Mouse (Mus musculus): ENCODE measurements around the gene Lmod1. TPM values are rescaled to one million over a fixed set of nuclear protein-coding genes. Genes with fewer than 3 reads are reported as not detected.

Lmod1 gene
- 0.50 and 0.66 TPM in 2 replicates for polyA plus RNA-seq (2016; fragmentation: Nextera tagmentation; extraction: Ambion mirVana)

DNA sequence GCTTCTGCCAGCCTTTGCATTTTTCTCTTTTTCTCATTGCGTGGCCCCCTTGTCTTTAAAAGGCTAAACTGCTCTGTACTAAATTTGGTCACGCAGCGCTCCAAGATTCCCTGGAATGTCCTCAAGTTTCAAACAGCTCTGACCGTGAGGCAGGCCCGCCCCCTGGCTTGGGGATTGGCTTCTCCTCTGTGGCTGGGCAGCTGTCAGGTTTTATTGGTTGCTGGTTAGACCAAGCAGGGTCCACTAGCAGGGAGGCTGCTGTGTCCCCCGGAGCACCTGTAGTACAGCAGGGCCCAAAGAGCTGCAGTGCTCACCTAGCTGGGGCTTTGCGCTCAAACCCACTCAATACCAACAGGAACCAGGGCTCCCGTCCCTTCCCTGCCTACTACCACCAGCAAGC is at the start of gene Lmod1:
Gene Lmod1 (plus strand): TSS at position 237 of the 400 bp plus-strand sequence.
- 0 out of 2 replicates have a peak within 1 kb of the TSS, but pooled peaks have one; percentile 8 for H3K27ac ChIP-seq

DNA sequence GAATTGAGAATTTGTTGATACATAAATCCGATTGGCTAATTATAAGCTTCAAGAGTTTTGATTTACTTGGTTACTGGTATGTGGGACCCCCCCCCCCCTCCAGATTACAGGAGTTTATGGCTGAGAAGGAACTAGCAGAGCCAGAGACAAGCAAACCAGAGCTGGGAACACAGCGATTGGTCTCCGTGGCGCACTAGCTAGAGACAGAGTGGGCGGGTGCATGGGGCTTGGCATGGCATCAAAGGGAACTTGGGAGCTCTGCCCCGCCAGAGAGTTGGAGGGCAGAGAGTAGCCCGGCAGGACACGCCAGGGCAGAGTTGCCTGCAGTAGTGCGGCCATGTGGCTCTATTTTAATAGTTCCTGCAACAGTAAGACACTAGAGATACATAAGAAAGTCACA is 44.0 kb upstream of the Lmod1 start:
- no peak overlapping the region for H3K4me3 ChIP-seq
- H3K36me3 ChIP-seq, result peaks cover 51% of the 10 kb centered on the region
- 89% methylated on average over 9 of the region's 9 CpGs for WGBS
- DNase-seq (ENCODE audit: low spot score), result no peak
- H3K27me3 ChIP-seq (ENCODE audit: insufficient read depth, poor library complexity, severe bottlenecking), result no peaks in the 10 kb centered on the region
- no peak overlapping the region for H3K27ac ChIP-seq
- H3K9me3 ChIP-seq, result no peaks in the 10 kb centered on the region
- peaks cover 26% of the 10 kb centered on the region for H3K4me1 ChIP-seq (replicated peaks)

More for the DNA sequence above, at the start of gene Lmod1:
- DNase-seq (ENCODE audit: low spot score), result peak; percentile 66
- peak within 1 kb of the TSS; percentile 28 for H3K4me3 ChIP-seq
- peaks cover 10% of the 10 kb centered on the region for H3K27me3 ChIP-seq (ENCODE audit: insufficient read depth, poor library complexity, severe bottlenecking)
- H3K9me3 ChIP-seq, result no peaks in the 10 kb centered on the region
- 15% methylated on average over 8 of the region's 8 CpGs for WGBS
- peaks cover 24% of the 10 kb centered on the region for H3K4me1 ChIP-seq (replicated peaks)
- H3K36me3 ChIP-seq, result no peaks in the 10 kb centered on the region

- WGBS, result 96% methylated on average over 17 of the region's 17 CpGs
- Histone ChIP-seq H3K9me3 (no peaks in the 10 kb centered on the region), H3K27me3 (ENCODE audit: insufficient read depth, poor library complexity, severe bottlenecking) (no peaks in the 10 kb centered on the region), H3K27ac (no peak overlapping the region), H3K4me3 (0 out of 2 replicates have a peak overlapping the region, but pooled peaks have one; percentile 87), H3K4me1 (replicated peaks) (peaks cover 26% of the 10 kb centered on the region), H3K36me3 (peaks cover 40% of the 10 kb centered on the region)
- no peak for DNase-seq (ENCODE audit: low spot score)
Measured at GRCm38 (mm10) chr1:135281841-135282240, 42.8 kb upstream of the Lmod1 start.

- Histone ChIP-seq H3K36me3 (peaks cover 32% of the 10 kb centered on the region), H3K4me1 (replicated peaks) (peaks cover 26% of the 10 kb centered on the region), H3K4me3 (peak overlapping the region; percentile 87), H3K27ac (peak overlapping the region; percentile 92), H3K9me3 (no peaks in the 10 kb centered on the region), H3K27me3 (ENCODE audit: insufficient read depth, poor library complexity, severe bottlenecking) (no peaks in the 10 kb centered on the region)
- 41% methylated on average over 13 of the region's 13 CpGs for WGBS
- DNase-seq (ENCODE audit: low spot score), result no peak
Measured at GRCm38 (mm10) chr1:135282536-135283286, 41.9 kb upstream of the Lmod1 start.

GRCm38 (mm10) chr1:135283287-135283825 is 41.3 kb upstream of the Lmod1 start:
- Histone ChIP-seq H3K4me1 (replicated peaks) (peaks cover 26% of the 10 kb centered on the region), H3K27me3 (ENCODE audit: insufficient read depth, poor library complexity, severe bottlenecking) (no peaks in the 10 kb centered on the region), H3K27ac (peak overlapping the region; percentile 92), H3K9me3 (no peaks in the 10 kb centered on the region), H3K36me3 (peaks cover 25% of the 10 kb centered on the region), H3K4me3 (peak overlapping the region; percentile 87)
- DNase-seq (ENCODE audit: low spot score), result peak; percentile 83
- WGBS, result under 1% methylated on average over 48 of the region's 48 CpGs

DNA sequence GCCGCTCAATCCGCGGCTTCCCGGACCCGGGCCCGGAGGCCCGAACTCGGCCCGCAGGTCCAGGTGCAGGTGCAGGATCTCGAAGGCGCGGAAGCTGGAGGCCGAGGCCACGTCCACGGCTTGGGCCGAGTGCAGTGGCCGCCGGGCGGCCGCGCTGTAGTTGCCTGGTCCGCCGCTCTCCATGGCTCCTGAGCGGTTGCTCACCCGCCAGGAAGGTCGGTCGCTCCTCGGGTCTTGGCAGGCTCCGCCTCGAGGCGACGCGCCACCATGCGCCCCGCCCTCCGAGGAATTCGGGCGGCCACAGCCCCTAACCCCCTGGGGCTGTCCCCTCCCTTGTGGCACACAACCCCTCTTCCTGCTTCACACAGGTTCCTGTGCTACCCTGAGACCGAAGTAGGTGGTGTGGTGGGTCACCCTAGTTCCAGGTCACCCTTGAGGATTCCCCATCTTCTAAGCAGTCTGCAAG is 40.7 kb upstream of the Lmod1 start, which contains the start of gene Rnpep:
Gene Rnpep (minus strand): TSS at position 259 of the 466 bp plus-strand sequence.
- Histone ChIP-seq H3K4me3 (peak within 1 kb of the TSS; percentile 87), H3K36me3 (peaks cover 20% of the 10 kb centered on the region), H3K27me3 (ENCODE audit: insufficient read depth, poor library complexity, severe bottlenecking) (no peaks in the 10 kb centered on the region), H3K9me3 (no peaks in the 10 kb centered on the region), H3K27ac (peak within 1 kb of the TSS; percentile 92), H3K4me1 (replicated peaks) (peaks cover 26% of the 10 kb centered on the region)
- WGBS, result under 1% methylated on average over 39 of the region's 39 CpGs
- DNase-seq (ENCODE audit: low spot score), result no peak

GRCm38 (mm10) chr1:135286311-135286710 is 38.3 kb upstream of the Lmod1 start:
- Histone ChIP-seq H3K27me3 (ENCODE audit: insufficient read depth, poor library complexity, severe bottlenecking) (no peaks in the 10 kb centered on the region), H3K4me3 (no peak overlapping the region), H3K27ac (no peak overlapping the region), H3K4me1 (replicated peaks) (peaks cover 26% of the 10 kb centered on the region), H3K9me3 (no peaks in the 10 kb centered on the region), H3K36me3 (peaks cover 7% of the 10 kb centered on the region)
- WGBS, result 90% methylated on average over 2 of the region's 2 CpGs
- no peak for DNase-seq (ENCODE audit: low spot score)

DNA sequence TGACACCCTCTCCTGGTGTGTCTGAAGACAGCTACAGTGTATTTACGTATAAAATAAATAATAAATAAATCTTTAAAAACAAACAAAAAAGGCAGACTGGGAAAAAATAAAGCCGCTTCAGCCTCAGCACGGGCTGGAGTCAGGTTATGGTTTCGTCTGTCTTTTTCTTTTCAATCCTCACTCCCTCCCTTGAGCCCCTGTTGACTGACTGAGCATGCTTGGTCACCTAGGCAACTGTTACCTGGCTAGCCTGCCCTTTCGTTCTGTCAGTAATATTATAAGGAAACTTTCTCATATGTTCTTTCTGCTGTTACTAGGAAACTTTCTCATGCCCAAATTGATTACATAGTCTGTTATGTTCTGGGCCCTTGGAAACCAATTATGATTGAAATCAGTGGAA is 33.7 kb upstream of the Lmod1 start:
- Histone ChIP-seq H3K9me3 (no peaks in the 10 kb centered on the region), H3K27me3 (ENCODE audit: insufficient read depth, poor library complexity, severe bottlenecking) (no peaks in the 10 kb centered on the region), H3K4me3 (no peak overlapping the region), H3K4me1 (replicated peaks) (no peaks in the 10 kb centered on the region), H3K27ac (no peak overlapping the region), H3K36me3 (peaks cover 38% of the 10 kb centered on the region)
- WGBS, result 78% methylated on average over 5 of the region's 5 CpGs
- no peak for DNase-seq (ENCODE audit: low spot score)

DNA sequence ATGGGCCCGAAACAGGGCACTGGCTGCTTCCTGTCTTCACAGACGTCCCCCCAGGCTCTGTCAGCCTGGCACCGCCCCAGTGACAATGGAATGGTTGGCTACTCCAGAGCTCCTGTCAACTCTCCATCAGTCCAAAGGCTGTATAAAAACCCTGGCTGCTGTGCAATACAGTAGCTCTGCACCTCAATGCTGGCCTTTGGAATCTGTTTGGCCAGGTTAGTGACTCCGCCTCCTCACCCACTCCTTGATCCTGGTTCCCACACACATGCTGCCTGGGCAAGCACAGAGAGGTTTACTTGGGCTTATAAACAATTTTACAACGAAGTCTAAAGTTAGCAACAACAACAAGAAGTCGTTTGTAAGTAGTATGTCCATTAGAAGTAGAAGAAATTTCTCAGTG is 13.3 kb upstream of the Lmod1 start:
- WGBS, result 83% methylated on average over 6 of the region's 6 CpGs
- Histone ChIP-seq H3K4me3 (no peak overlapping the region), H3K4me1 (replicated peaks) (peaks cover 20% of the 10 kb centered on the region), H3K36me3 (peaks cover 47% of the 10 kb centered on the region), H3K9me3 (no peaks in the 10 kb centered on the region), H3K27me3 (ENCODE audit: insufficient read depth, poor library complexity, severe bottlenecking) (no peaks in the 10 kb centered on the region), H3K27ac (no peak overlapping the region)
- DNase-seq (ENCODE audit: low spot score), result no peak

- Histone ChIP-seq H3K27me3 (ENCODE audit: insufficient read depth, poor library complexity, severe bottlenecking) (no peaks in the 10 kb centered on the region), H3K4me3 (peak overlapping the region; percentile 97), H3K4me1 (replicated peaks) (peaks cover 20% of the 10 kb centered on the region), H3K27ac (no peak overlapping the region), H3K36me3 (peaks cover 38% of the 10 kb centered on the region), H3K9me3 (no peaks in the 10 kb centered on the region)
- WGBS, result 93% methylated on average over 4 of the region's 4 CpGs
- DNase-seq (ENCODE audit: low spot score), result no peak
Measured at GRCm38 (mm10) chr1:135312201-135312600, 12.4 kb upstream of the Lmod1 start.

- Histone ChIP-seq H3K36me3 (peaks cover 26% of the 10 kb centered on the region), H3K27me3 (ENCODE audit: insufficient read depth, poor library complexity, severe bottlenecking) (no peaks in the 10 kb centered on the region; the same call in 1 of the 2 replicates), H3K9me3 (no peaks in the 10 kb centered on the region), H3K4me3 (peak within 1 kb of the TSS; percentile 97), H3K4me1 (replicated peaks) (peaks cover 20% of the 10 kb centered on the region), H3K27ac (peak within 1 kb of the TSS; percentile 94)
- DNase-seq (ENCODE audit: low spot score), result peak; percentile 96
- WGBS, result under 1% methylated on average over 51 of the region's 51 CpGs
Measured at GRCm38 (mm10) chr1:135313284-135314031, 11.1 kb upstream of the Lmod1 start, which contains the start of gene Timm17a. Gene Timm17a (minus strand): TSS chr1:135313778.

DNA sequence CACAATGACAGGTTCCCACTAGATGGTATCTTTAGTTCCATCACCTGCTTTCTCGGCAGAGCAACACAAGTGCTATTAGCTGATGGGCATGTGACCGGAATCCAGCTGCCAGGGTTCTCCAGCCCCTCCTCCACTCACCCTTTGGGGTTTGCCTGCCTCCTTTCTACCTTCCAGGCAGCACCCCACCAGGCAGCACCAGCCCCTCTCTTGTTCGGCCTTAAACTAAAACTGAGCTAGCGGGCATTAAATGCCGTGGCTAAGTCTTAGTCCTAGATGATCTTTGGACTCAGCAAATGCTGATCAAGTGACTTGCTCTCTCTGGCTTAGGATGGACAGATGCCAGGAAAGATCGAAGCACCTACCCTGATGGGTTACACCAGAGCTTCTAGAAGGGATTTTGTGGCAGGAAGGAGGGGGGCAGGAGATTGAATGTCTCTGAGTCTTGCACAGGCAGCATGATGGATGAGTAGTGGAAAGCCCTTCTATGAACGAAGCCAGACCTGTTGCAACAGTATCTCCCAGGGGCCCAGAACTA is 1.2 kb upstream of the Lmod1 start:
- Histone ChIP-seq H3K4me1 (replicated peaks) (peaks cover 19% of the 10 kb centered on the region), H3K4me3 (no peak overlapping the region), H3K27ac (0 out of 2 replicates have a peak overlapping the region, but pooled peaks have one; percentile 8), H3K27me3 (ENCODE audit: insufficient read depth, poor library complexity, severe bottlenecking) (peaks cover 10% of the 10 kb centered on the region), H3K36me3 (no peaks in the 10 kb centered on the region), H3K9me3 (no peaks in the 10 kb centered on the region)
- no peak for DNase-seq (ENCODE audit: low spot score)
- WGBS, result 80% methylated on average over 7 of the region's 7 CpGs

All from hindbrain, embryonic 10.5 days (tissue).